Mouse (Mus musculus): ENCODE measurements around the gene Prdx5. TPM values are rescaled to one million over a fixed set of nuclear protein-coding genes. Genes with fewer than 3 reads are reported as not detected.

Prdx5 gene
- total and polyA plus RNA-seq, 3 experiments: 74.8 to 137 (median 83.5) TPM

- Histone ChIP-seq H3K4me3 (replicated peaks in 1 of 3; ENCODE audit: low read depth in 2 of 3, low read length in 2 of 3, poor library complexity in 1 of 3) (peak overlapping the region; percentile 74 to 90 (median 78)), H3K79me2 (replicated peaks; ENCODE audit: control insufficient read depth, extremely low read depth, insufficient read depth, poor library complexity, severe bottlenecking) (0 out of 2 replicates have a peak, but pooled peaks cover 3% of the 10 kb centered on the region), H3K9ac (ENCODE audit: insufficient read depth, low read depth) (peak overlapping the region; percentile 81), H3K27me3 (replicated peaks) (peaks cover 3% of the 10 kb centered on the region), H3K4me1 (ENCODE audit: control insufficient read depth in 1 of 2, insufficient read depth in 2 of 2) (peaks cover 11 to 32% of the 10 kb centered on the region in 2 experiments), H3K4me2 (ENCODE audit: insufficient read depth, low read depth, poor library complexity, severe bottlenecking) (peak overlapping the region; percentile 80), H3K27ac (ENCODE audit: insufficient read depth, low read depth) (peak overlapping the region; percentile 21; the same call in 1 of the 2 replicates), H3K36me3 (replicated peaks in 1 of 2; ENCODE audit: control insufficient read depth in 1 of 2, insufficient read depth in 1 of 2, low read length in 1 of 2) (peaks cover 0 to 33% of the 10 kb centered on the region in 2 experiments), H3K9me3 (replicated peaks; ENCODE audit: low read length) (no peaks in the 10 kb centered on the region)
- dilution Hi-C loops (cut with MboI; ENCODE audit: extremely low pct_ligation_motif_present, extremely low pct_unique_long_range_greater_than_20kb, low sequenced_read_pairs) (no loop called here), in situ Hi-C loops (cut with MboI; ENCODE audit: low pct_ligation_motif_present, low pct_unique_long_range_greater_than_20kb, low sequenced_read_pairs) (loop anchor here (5.0 kb wide), 1 partner anchor 49 kb away; no protein-coding TSS in a partner anchor)
- TF ChIP-seq BHLHE40 (IDR thresholded peaks at IDR 0.05; ENCODE audit: low read depth, low read length): no peak
- no peak for TF ChIP-seq E2F4 (IDR thresholded peaks at IDR 0.05; ENCODE audit: insufficient replicate concordance, low read depth, low read length)
- TF ChIP-seq EP300 (IDR thresholded peaks at IDR 0.05; ENCODE audit: low read length): no peak
- TF ChIP-seq CTCF (conservative IDR thresholded peaks at IDR 0.05 in 1 of 2, IDR thresholded peaks at IDR 0.05 in 1 of 2; ENCODE audit: low read depth in 2 of 2, low read length in 2 of 2): peak in 1 of 2 experiments; percentile 31; a peak in 2 of 4 replicates
- peak; percentile 46; the same call in 1 of the 2 replicates for TF ChIP-seq POLR2A (IDR thresholded peaks at IDR 0.05; ENCODE audit: low read depth, low read length)
- TF ChIP-seq MAX (IDR thresholded peaks at IDR 0.05; ENCODE audit: low read length): no peak
- TF ChIP-seq SMC3 (IDR thresholded peaks at IDR 0.05; ENCODE audit: low read depth, low read length): no peak
- no peak for TF ChIP-seq MAZ (IDR thresholded peaks at IDR 0.05; ENCODE audit: low read depth, low read length)
- peak; percentile 59; the same call in 1 of the 2 replicates for TF ChIP-seq SIN3A (IDR thresholded peaks at IDR 0.05; ENCODE audit: low read length)
- TF ChIP-seq POLR2AphosphoS2 (IDR thresholded peaks at IDR 0.05; ENCODE audit: low read depth, low read length): no peak
- 0 out of 2 replicates have a peak, but pooled peaks have one; percentile 16 for TF ChIP-seq MXI1 (IDR thresholded peaks at IDR 0.05; ENCODE audit: low read depth, low read length)
- TF ChIP-seq TBP (conservative IDR thresholded peaks at IDR 0.05; ENCODE audit: low read depth, low read length): no peak
- TF ChIP-seq KAT2A (IDR thresholded peaks at IDR 0.05; ENCODE audit: insufficient replicate concordance, low read length): no peak
- no peak for TF ChIP-seq TCF12 (IDR thresholded peaks at IDR 0.05; ENCODE audit: low read depth, low read length)
- peak; percentile 71 for TF ChIP-seq ELF1 (IDR thresholded peaks at IDR 0.05; ENCODE audit: low read depth, low read length)
- no peak for TF ChIP-seq ZC3H11A (IDR thresholded peaks at IDR 0.05; ENCODE audit: low read depth, low read length)
- no peak for TF ChIP-seq IRF4 (IDR thresholded peaks at IDR 0.05; ENCODE audit: low read depth, low read length)
- no peak for TF ChIP-seq MAFK (IDR thresholded peaks at IDR 0.05; ENCODE audit: insufficient replicate concordance, low read length)
- TF ChIP-seq USF2 (conservative IDR thresholded peaks at IDR 0.05; ENCODE audit: low read depth, low read length): no peak
- TF ChIP-seq HCFC1 (IDR thresholded peaks at IDR 0.05; ENCODE audit: low read depth, low read length): 0 out of 2 replicates have a peak, but pooled peaks have one; percentile 23
- TF ChIP-seq JUND (conservative IDR thresholded peaks at IDR 0.05; ENCODE audit: low read depth, low read length): no peak
- TF ChIP-seq PAX5 (IDR thresholded peaks at IDR 0.05; ENCODE audit: low read length): no peak
- TF ChIP-seq UBTF (IDR thresholded peaks at IDR 0.05; ENCODE audit: low read depth, low read length): no peak
- no peak for TF ChIP-seq NRF1 (IDR thresholded peaks at IDR 0.05; ENCODE audit: low read depth, low read length)
- TF ChIP-seq ETS1 (conservative IDR thresholded peaks at IDR 0.05; ENCODE audit: low read depth, low read length): no peak
- TF ChIP-seq ZNF384 (IDR thresholded peaks at IDR 0.05; ENCODE audit: low read depth, low read length): no peak
- TF ChIP-seq MYC (IDR thresholded peaks at IDR 0.05; ENCODE audit: low read depth, low read length): no peak
- no peak for TF ChIP-seq RAD21 (IDR thresholded peaks at IDR 0.05; ENCODE audit: low read depth, low read length)
- TF ChIP-seq RCOR1 (conservative IDR thresholded peaks at IDR 0.05; ENCODE audit: low read depth, low read length): no peak
- no peak; the same call in 1 of the 2 replicates for TF ChIP-seq NELFE (IDR thresholded peaks at IDR 0.05; ENCODE audit: low read depth, low read length)
- TF ChIP-seq JUN (IDR thresholded peaks at IDR 0.05; ENCODE audit: insufficient read depth, low read depth, low read length): no peak
- TF ChIP-seq USF1 (IDR thresholded peaks at IDR 0.05; ENCODE audit: low read depth, low read length): no peak
- TF ChIP-seq ZKSCAN1 (IDR thresholded peaks at IDR 0.05; ENCODE audit: borderline replicate concordance, low read depth, low read length): no peak
- no peak for TF ChIP-seq CHD1 (IDR thresholded peaks at IDR 0.05; ENCODE audit: low read depth, low read length)
- no peak for TF ChIP-seq GABPA (IDR thresholded peaks at IDR 0.05; ENCODE audit: insufficient replicate concordance, low read depth, low read length)
- TF ChIP-seq ZMIZ1 (IDR thresholded peaks at IDR 0.05; ENCODE audit: low read depth, low read length): no peak
- TF ChIP-seq CHD2 (IDR thresholded peaks at IDR 0.05; ENCODE audit: low read length): no peak
- TF ChIP-seq MEF2A (IDR thresholded peaks at IDR 0.05; ENCODE audit: borderline replicate concordance, low read depth, low read length): no peak
- peak; percentile 56 for DNase-seq (ENCODE audit: extremely low read depth)
Observed at GRCm38 (mm10) chr19:6920741-6921636, 11.1 kb upstream of the Prdx5 start.
